Mouse (Mus musculus): ENCODE measurements around the gene Tada3.
"Not testable (repeated sequence)": the region's sequence is repeated elsewhere in the genome, so short reads cannot be mapped to it uniquely, and the experiment has no call there.

The Tada3 gene

GRCm38 (mm10) chr6:113343177-113344092 is 34.2 kb downstream of the Tada3 start, which contains the start of gene Camk1:
Camk1 (minus strand) TSS chr6:113343984.
- no peak for DNase-seq (ENCODE audit: low read depth, low spot score)

DNA sequence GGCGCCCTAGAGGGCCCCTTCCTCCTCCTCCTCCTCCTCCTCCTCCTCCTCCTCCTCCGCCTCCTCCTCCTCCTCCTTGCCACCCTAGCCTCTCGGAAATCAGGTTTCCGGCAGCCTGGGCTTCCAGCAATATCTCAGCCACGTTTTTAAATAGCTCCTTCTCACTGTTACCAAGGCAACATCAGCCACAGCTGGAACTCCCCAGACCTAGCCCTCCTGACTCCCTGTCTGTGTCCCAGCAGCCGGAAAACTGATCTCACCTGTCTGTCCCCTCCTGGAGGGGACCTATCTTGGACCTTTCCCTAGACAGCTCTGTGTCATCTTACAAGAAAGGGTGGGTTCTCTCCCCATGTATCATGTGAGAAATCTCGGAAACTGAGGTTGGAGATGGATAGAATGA is 35.4 kb downstream of the Tada3 start:
- no peak for DNase-seq (ENCODE audit: low read depth, low spot score)

DNA sequence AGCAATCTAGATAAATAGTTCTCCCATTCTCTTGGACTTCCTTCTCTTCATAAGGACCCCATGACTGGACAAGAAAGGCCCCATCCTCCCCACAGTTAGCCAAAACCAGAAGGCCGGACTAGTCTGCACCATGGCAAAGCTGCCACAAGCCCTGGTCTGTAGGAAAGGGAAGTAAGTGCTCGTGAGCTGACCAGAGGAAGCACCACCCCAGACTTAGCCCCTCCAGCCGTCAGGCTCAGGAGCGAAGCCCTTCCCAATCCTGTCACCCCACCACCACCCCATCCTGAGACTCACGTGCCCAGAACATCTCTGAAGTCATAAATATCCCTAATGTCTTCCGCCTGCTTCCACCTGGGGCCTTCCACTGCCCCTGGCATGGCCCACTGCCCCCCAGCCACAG is 36.1 kb downstream of the Tada3 start:
- no peak for DNase-seq (ENCODE audit: low read depth, low spot score)

- no peak for DNase-seq (ENCODE audit: low read depth, low spot score)
These were observed 40.6 kb downstream of the Tada3 start for GRCm38 (mm10) chr6:113336852-113337620.

DNA sequence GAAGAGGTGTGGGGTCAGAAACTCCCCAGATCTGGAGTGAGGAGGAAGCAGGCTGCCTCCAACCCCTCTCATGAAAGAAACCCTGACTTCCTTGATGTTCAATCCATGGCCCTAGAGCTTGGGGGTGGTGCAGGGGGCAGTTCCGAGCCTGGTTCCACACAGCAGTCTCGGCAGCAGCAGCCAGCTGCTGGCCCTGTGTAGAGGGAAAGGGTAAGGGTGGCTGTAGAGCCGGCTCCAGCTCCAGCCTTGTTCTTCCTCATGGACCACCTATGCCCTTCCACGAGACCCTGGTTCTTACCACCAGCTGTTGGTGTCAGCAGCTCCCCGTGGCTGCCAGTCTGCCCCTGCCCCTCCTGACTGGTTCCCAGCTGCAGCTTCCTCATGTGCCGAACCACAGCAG is 43.5 kb downstream of the Tada3 start:
- DNase-seq (ENCODE audit: low read depth, low spot score): no peak

DNA sequence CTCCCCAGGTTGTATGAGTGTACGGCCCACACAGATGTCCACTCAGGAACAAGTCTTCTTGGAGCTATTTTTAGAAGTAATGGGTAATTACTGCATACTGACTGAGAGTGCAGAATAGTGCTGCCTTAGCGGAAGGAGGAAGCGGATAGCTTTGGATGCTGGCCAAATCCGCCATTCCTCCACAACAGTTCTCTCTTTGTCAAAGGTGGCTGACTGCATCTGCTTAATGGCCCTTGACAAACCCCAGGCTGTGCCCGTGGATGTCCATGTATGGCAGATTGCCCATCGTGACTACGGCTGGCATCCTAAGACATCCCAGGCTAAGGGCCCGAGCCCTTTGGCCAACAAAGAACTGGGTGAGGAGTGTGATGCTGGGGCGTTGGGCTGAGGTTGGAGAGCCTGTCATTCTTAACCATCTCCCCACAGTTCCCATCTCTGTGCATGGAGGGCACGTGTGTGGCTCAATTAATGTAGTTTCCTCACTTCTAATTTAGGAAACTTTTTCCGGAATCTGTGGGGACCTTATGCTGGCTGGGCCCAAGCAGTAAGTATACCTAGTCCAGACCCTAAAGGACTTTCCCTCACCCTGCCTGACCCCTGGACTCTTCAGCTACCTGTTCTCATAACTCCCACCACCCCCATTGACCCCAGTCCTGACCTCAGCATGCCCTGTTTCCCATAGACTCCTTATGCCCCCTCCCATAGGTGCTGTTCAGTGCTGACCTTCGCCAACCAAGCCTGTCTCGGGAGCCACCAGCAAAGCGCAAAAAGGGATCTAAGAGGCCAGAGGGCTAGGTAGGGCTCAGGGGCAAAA is 44.3 kb downstream of the Tada3 start:
- no peak for DNase-seq (ENCODE audit: low read depth, low spot score)

- DNase-seq (ENCODE audit: low read depth, low spot score): not testable (repeated sequence)
These were observed 44.9 kb downstream of the Tada3 start for GRCm38 (mm10) chr6:113332734-113333133.

GRCm38 (mm10) chr6:113331721-113332120 is 46.0 kb downstream of the Tada3 start:
- DNase-seq (ENCODE audit: low read depth, low spot score): no peak

- peak; percentile 68 for DNase-seq (ENCODE audit: low read depth, low spot score)
These were observed 47.1 kb downstream of the Tada3 start for GRCm38 (mm10) chr6:113330547-113330946.

DNA sequence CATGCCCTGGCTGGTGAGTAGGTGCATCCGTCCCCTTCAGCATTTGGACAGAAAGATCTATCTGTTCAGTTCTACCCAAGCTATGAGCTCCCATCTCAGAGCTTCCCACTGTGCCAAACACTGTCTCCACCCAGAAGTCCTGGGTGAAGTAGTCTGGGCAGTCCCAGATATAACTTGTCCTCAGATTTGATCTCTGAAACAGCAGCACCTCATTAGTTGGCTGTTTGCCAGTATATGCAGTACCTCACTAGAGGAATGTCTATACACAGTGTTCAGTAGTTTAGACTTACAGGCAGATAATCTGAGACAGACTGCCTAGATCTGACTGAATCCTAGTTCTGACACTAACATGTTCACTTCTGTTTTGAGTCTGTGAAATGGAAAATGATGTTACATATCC is 48.3 kb downstream of the Tada3 start:
- no peak for DNase-seq (ENCODE audit: low read depth, low spot score)

- peak; percentile 99 for DNase-seq (ENCODE audit: low read depth, low spot score)
These were observed 51.0 kb downstream of the Tada3 start, which contains the start of gene Ogg1 for GRCm38 (mm10) chr6:113326533-113327315. Ogg1 (plus strand) TSS chr6:113326972.
